ENCODE assay signal across 13 mouse cellular contexts in the genomic region with DNA sequence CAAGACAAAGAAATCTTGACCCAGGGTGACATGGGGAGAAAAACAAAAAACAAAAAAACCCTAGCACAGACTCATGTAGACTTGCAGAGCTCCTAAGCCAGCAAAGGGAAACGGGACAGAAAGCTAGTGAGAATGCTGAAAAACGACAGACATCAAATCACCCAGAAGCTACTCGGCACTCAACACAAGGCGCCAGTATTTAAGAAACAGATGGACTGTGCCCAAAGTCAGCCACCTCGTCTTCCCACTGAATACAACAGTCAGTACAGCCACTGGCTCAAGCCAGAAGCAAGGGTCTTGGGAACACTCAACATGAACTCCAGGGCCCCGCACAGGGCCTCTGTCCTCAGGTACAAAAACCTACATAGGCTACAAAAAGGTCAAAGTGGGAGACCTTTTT. TPM values are rescaled to one million over a fixed set of nuclear protein-coding genes. Genes with fewer than 3 reads are reported as not detected.
DNase-seq lines count a peak whose midpoint lies in the region; ATAC-seq and TF ChIP-seq lines count a peak whose summit lies in the region.
"Had no signal": no experiment of that assay in that cellular context is flagged by ENCODE, and none has a peak within 500 bp of the region (broad histone marks: within the 10 kb centered on the region; RNA-seq: fewer than 3 reads in every experiment).

No protein-coding gene starts in this region.

- H3K27me3 ChIP-seq in kidney, postnatal 0 days (ENCODE audit: insufficient read depth, low read length) = no peaks in the 10 kb centered on the region
- H3K27me3 ChIP-seq in kidney, embryonic 16.5 days (ENCODE audit: insufficient read depth, low read length) = no peaks in the 10 kb centered on the region
- H3K27me3 ChIP-seq in forebrain, embryonic 14.5 days (replicated peaks; ENCODE audit: control insufficient read depth, insufficient read depth, low read length) = no peaks in the 10 kb centered on the region
- H3K27me3 ChIP-seq in hindbrain, postnatal 0 days (ENCODE audit: insufficient read depth, low read length) = no peaks in the 10 kb centered on the region
- H3K27me3 ChIP-seq in thymus, adult 2 months (ENCODE audit: control insufficient read depth, insufficient read depth, low read length) = no peaks in the 10 kb centered on the region
- H3K27me3 ChIP-seq: liver, embryonic 15.5 days had no signal

- H3K27ac ChIP-seq in kidney, postnatal 0 days = 0 out of 2 replicates have a peak overlapping the region, but pooled peaks have one; percentile 4
- no peak overlapping the region for H3K27ac ChIP-seq in kidney, embryonic 16.5 days (ENCODE audit: low read length)
- H3K27ac ChIP-seq in forebrain, embryonic 14.5 days (ENCODE audit: low read depth, low read length) = peak overlapping the region; percentile 86; the same call in 1 of the 2 replicates
- peak overlapping the region; percentile 51 for H3K27ac ChIP-seq in hindbrain, postnatal 0 days
- no peak overlapping the region for H3K27ac ChIP-seq in thymus, adult 2 months (ENCODE audit: control insufficient read depth, insufficient read depth, low read length)
- H3K27ac ChIP-seq: liver, embryonic 15.5 days had no signal

- no peak for TF ChIP-seq CTCF in kidney, postnatal 0 days (IDR thresholded peaks at IDR 0.05; ENCODE audit: low read depth)
- no peak for TF ChIP-seq CTCF in brain, embryonic 14.5 days (IDR thresholded peaks at IDR 0.05; ENCODE audit: borderline replicate concordance, extremely low read depth, insufficient read depth, insufficient read length)
- no peak for TF ChIP-seq CTCF in hindbrain, postnatal 0 days (IDR thresholded peaks at IDR 0.05; ENCODE audit: low read depth)
- no peak for TF ChIP-seq CTCF in thymus, adult 2 months (IDR thresholded peaks at IDR 0.05; ENCODE audit: borderline replicate concordance, control insufficient read depth, extremely low read depth, insufficient read depth, low read length, poor library complexity)

- ATAC-seq in kidney, postnatal 0 days (replicated peaks; ENCODE audit: low FRiP score, low read depth) = no peak
- ATAC-seq in kidney, embryonic 16.5 days (ENCODE audit: low FRiP score, low TSS enrichment) = no peak
- ATAC-seq in forebrain, embryonic 14.5 days = no peak
- ATAC-seq in hindbrain, postnatal 0 days = no peak

- WGBS in kidney, postnatal 0 days = 54% methylated on average over 6 of the region's 6 CpGs
- WGBS in kidney, embryonic 16.5 days = 60% methylated on average over 6 of the region's 6 CpGs
- WGBS in forebrain, embryonic 14.5 days = 61% methylated on average over 6 of the region's 6 CpGs
- WGBS in hindbrain, postnatal 0 days = 32% methylated on average over 6 of the region's 6 CpGs
- WGBS in thymus, adult 2 months = 87% methylated on average over 6 of the region's 6 CpGs

- H3K4me2 ChIP-seq in kidney, postnatal 0 days (ENCODE audit: low read length) = no peak overlapping the region
- H3K4me2 ChIP-seq in kidney, embryonic 16.5 days (replicated peaks; ENCODE audit: low read depth, low read length) = no peak overlapping the region
- no peak overlapping the region for H3K4me2 ChIP-seq in forebrain, embryonic 14.5 days (ENCODE audit: low read length)
- no peak overlapping the region for H3K4me2 ChIP-seq in hindbrain, postnatal 0 days (ENCODE audit: low read depth, low read length)
- H3K4me2 ChIP-seq: liver, embryonic 15.5 days had no signal

- TF ChIP-seq POLR2A in brain, embryonic 14.5 days (IDR thresholded peaks at IDR 0.05; ENCODE audit: borderline replicate concordance, extremely low read depth, insufficient read depth, insufficient read length, poor library complexity, severe bottlenecking) = no peak
- no peak for TF ChIP-seq POLR2A in thymus, adult 2 months (IDR thresholded peaks at IDR 0.05; ENCODE audit: control insufficient read depth, extremely low read depth, insufficient read depth, low read length, poor library complexity)

- no peaks in the 10 kb centered on the region for H3K36me3 ChIP-seq in kidney, postnatal 0 days (ENCODE audit: insufficient read depth, low read length)
- no peaks in the 10 kb centered on the region for H3K36me3 ChIP-seq in kidney, embryonic 16.5 days (ENCODE audit: insufficient read depth, low read length)
- 0 out of 2 replicates have a peak, but pooled peaks cover 2% of the 10 kb centered on the region for H3K36me3 ChIP-seq in forebrain, embryonic 14.5 days (ENCODE audit: control insufficient read depth, insufficient read depth, low read length)
- H3K36me3 ChIP-seq in hindbrain, postnatal 0 days (ENCODE audit: insufficient read depth, low read length) = no peaks in the 10 kb centered on the region
- H3K36me3 ChIP-seq in thymus, adult 2 months (ENCODE audit: control insufficient read depth, insufficient read depth, low read length) = no peaks in the 10 kb centered on the region
- H3K36me3 ChIP-seq: liver, embryonic 15.5 days had no signal

- H3K9me3 ChIP-seq in kidney, postnatal 0 days (replicated peaks; ENCODE audit: low read length) = no peaks in the 10 kb centered on the region
- no peaks in the 10 kb centered on the region for H3K9me3 ChIP-seq in kidney, embryonic 16.5 days (ENCODE audit: low read length)
- no peaks in the 10 kb centered on the region for H3K9me3 ChIP-seq in forebrain, embryonic 14.5 days (replicated peaks; ENCODE audit: control insufficient read depth, low read length)
- H3K9me3 ChIP-seq in hindbrain, postnatal 0 days (ENCODE audit: low read length) = no peaks in the 10 kb centered on the region
- H3K9me3 ChIP-seq: liver, embryonic 15.5 days had no signal

- no peak overlapping the region for H3K4me3 ChIP-seq in kidney, postnatal 0 days (replicated peaks; ENCODE audit: low read depth, low read length)
- H3K4me3 ChIP-seq in kidney, embryonic 16.5 days (ENCODE audit: low read length) = no peak overlapping the region
- H3K4me3 ChIP-seq in forebrain, embryonic 14.5 days (ENCODE audit: low read depth, low read length) = no peak overlapping the region
- no peak overlapping the region for H3K4me3 ChIP-seq in hindbrain, postnatal 0 days (ENCODE audit: low read length)
- no peak overlapping the region for H3K4me3 ChIP-seq in thymus, adult 2 months (ENCODE audit: control insufficient read depth, insufficient read depth, low read length)
- H3K4me3 ChIP-seq: liver, embryonic 15.5 days had no signal

- DNase-seq in kidney, postnatal 0 days (ENCODE audit: low spot score) = no peak
- DNase-seq in brain, embryonic 14.5 days (ENCODE audit: low read depth) = peak; percentile 59
- peak; percentile 34 for DNase-seq in forebrain, embryonic 14.5 days (ENCODE audit: low spot score)
- no peak for DNase-seq in hindbrain, postnatal 0 days (ENCODE audit: low spot score)
- no peak for DNase-seq in adrenal gland, postnatal 14 days
- no peak for DNase-seq in thymus, postnatal 0 days (ENCODE audit: low spot score)
- DNase-seq in thymus, adult 2 months = no peak
- DNase-seq: embryo, embryonic 11 days; gastrocnemius, postnatal 36 days; kidney, adult 11 months; right cerebral cortex, postnatal 25 days had no signal

- peaks cover 77% of the 10 kb centered on the region for H3K4me1 ChIP-seq in kidney, postnatal 0 days (replicated peaks; ENCODE audit: insufficient read depth, low read length)
- H3K4me1 ChIP-seq in kidney, embryonic 16.5 days (ENCODE audit: insufficient read depth, low read length) = peaks cover 83% of the 10 kb centered on the region
- H3K4me1 ChIP-seq in forebrain, embryonic 14.5 days (ENCODE audit: control insufficient read depth, insufficient read depth, low read length) = peaks cover 70% of the 10 kb centered on the region
- H3K4me1 ChIP-seq in hindbrain, postnatal 0 days (ENCODE audit: insufficient read depth, low read length) = peaks cover 69% of the 10 kb centered on the region
- peaks cover 5% of the 10 kb centered on the region; the same call in 1 of the 2 replicates for H3K4me1 ChIP-seq in thymus, adult 2 months (replicated peaks; ENCODE audit: control insufficient read depth, insufficient read depth, low read length)

- H3K9ac ChIP-seq in kidney, postnatal 0 days (ENCODE audit: low read depth, low read length) = no peak overlapping the region
- no peak overlapping the region for H3K9ac ChIP-seq in kidney, embryonic 16.5 days (replicated peaks; ENCODE audit: low read length)
- peak overlapping the region; percentile 36; the same call in 1 of the 2 replicates for H3K9ac ChIP-seq in forebrain, embryonic 14.5 days (ENCODE audit: low read length)
- no peak overlapping the region for H3K9ac ChIP-seq in hindbrain, postnatal 0 days (replicated peaks; ENCODE audit: low read length)
- H3K9ac ChIP-seq: liver, embryonic 15.5 days had no signal

RNA-seq across cellular contexts. Expression of gene Ncor2, which starts 7.8 kb away (rescaled TPM):
- 14.6 and 15.5 TPM in 2 replicates for polyA plus RNA-seq in kidney, postnatal 0 days (2015; fragmentation: Nextera tagmentation; extraction: Ambion mirVana)
- 25.9 and 27.5 TPM in 2 replicates for polyA plus RNA-seq in kidney, embryonic 16.5 days (2015; fragmentation: Nextera tagmentation; extraction: Ambion mirVana)
- polyA plus RNA-seq in brain, embryonic 14.5 days (2012; rRNA removed) = 31.6 and 71.5 TPM in 2 replicates
- polyA plus RNA-seq in forebrain, embryonic 14.5 days (2014; fragmentation: Nextera tagmentation; extraction: Ambion mirVana) = 15.1 and 22.3 TPM in 2 replicates
- total RNA-seq in hindbrain, postnatal 0 days (2014; rRNA removed) = 35.4 and 37.5 TPM in 2 replicates
- polyA plus RNA-seq in hindbrain, postnatal 0 days (2015; fragmentation: Nextera tagmentation; extraction: Ambion mirVana) = 20.9 and 22.7 TPM in 2 replicates
- total RNA-seq in adrenal gland, postnatal 14 days (2021) = 165 and 192 TPM in 2 replicates
- 14.3 and 19.8 TPM in 2 replicates for polyA plus RNA-seq in thymus, postnatal 0 days (2015; fragmentation: Nextera tagmentation; extraction: Ambion mirVana)
- polyA plus RNA-seq in thymus, adult 2 months (2012; rRNA removed) = 75.8 and 98.4 TPM in 2 replicates

Comparison
In these comparisons a context has a peak if more than half of its experiments do, and no peak if none do; other contexts are left out.
1. H3K27ac ChIP-seq: peak in kidney, postnatal 0 days (single experiment), forebrain, embryonic 14.5 days (single experiment) and hindbrain, postnatal 0 days (single experiment); none in kidney, embryonic 16.5 days (single experiment) and thymus, adult 2 months (single experiment).
2. DNase-seq: peak in brain, embryonic 14.5 days (single experiment) and forebrain, embryonic 14.5 days (single experiment); none in kidney, postnatal 0 days (single experiment), hindbrain, postnatal 0 days (single experiment), adrenal gland, postnatal 14 days (single experiment), thymus, postnatal 0 days (single experiment) and thymus, adult 2 months (single experiment).